Mouse (Mus musculus): ENCODE results near the gene Foxr1. TPM values are rescaled to one million over a fixed set of nuclear protein-coding genes. Genes with fewer than 3 reads are reported as not detected.

Gene Foxr1
- total RNA-seq (2023), result not detected

GRCm38 (mm10) chr9:44440961-44441360 is at the start of gene Foxr1:
Gene Foxr1, minus strand, starts transcription at chr9:44441136.

GRCm38 (mm10) chr9:44482552-44482951 is 41.6 kb upstream of the Foxr1 start, which contains the start of gene Bcl9l:
Gene Bcl9l, plus strand, starts transcription at chr9:44482825.

GRCm38 (mm10) chr9:44454891-44455220 is 13.9 kb upstream of the Foxr1 start, which contains the start of gene Upk2:
Gene Upk2, minus strand, starts transcription at chr9:44454976.

GRCm38 (mm10) chr9:44418519-44419385 is 22.2 kb downstream of the Foxr1 start, which contains the start of gene Ccdc84:
Gene Ccdc84, minus strand, starts transcription at chr9:44418569.

GRCm38 (mm10) chr9:44406906-44407751 is 33.8 kb downstream of the Foxr1 start, which contains the start of the genes Rps25 and Trappc4:
Gene Rps25, plus strand, starts transcription at chr9:44407139.
Gene Trappc4, minus strand, starts transcription at chr9:44407600.

GRCm38 (mm10) chr9:44396684-44397411 is 44.1 kb downstream of the Foxr1 start, which contains the start of gene Slc37a4:
Gene Slc37a4, plus strand, starts transcription at chr9:44396852.

Other genes with a start within 250 kb of the Foxr1 start
- gene Cbl, start 207.1 kb downstream of the Foxr1 start, total RNA-seq (2023), result 176 TPM
- gene Ccdc153, start 200.5 kb downstream of the Foxr1 start, total RNA-seq (2023), result not detected
- not detected for gene Pdzd3, start 189.7 kb downstream of the Foxr1 start, total RNA-seq (2023)
- 5.8 TPM for gene Nlrx1, start 172.5 kb downstream of the Foxr1 start, total RNA-seq (2023)
- 0.53 TPM for gene Abcg4, start 152.5 kb downstream of the Foxr1 start, total RNA-seq (2023)
- 44.8 TPM for gene Hinfp, start 135.5 kb downstream of the Foxr1 start, total RNA-seq (2023)
- 25.9 TPM for gene C2cd2l, start 120.9 kb downstream of the Foxr1 start, total RNA-seq (2023)
- gene Dpagt1, start 115.1 kb downstream of the Foxr1 start, total RNA-seq (2023), result 7.2 TPM
- gene H2afx, start 106.4 kb downstream of the Foxr1 start, total RNA-seq (2023), result 44.3 TPM
- gene Hmbs, start 96.9 kb downstream of the Foxr1 start, total RNA-seq (2023), result 11.2 TPM
- 56.4 TPM for gene Vps11, start 79.5 kb downstream of the Foxr1 start, total RNA-seq (2023)
- gene Hyou1, start 61.6 kb downstream of the Foxr1 start, total RNA-seq (2023), result 64.4 TPM
- gene Slc37a4, start 44.3 kb downstream of the Foxr1 start, total RNA-seq (2023), result 16.9 TPM
- gene Rps25, start 34.0 kb downstream of the Foxr1 start, total RNA-seq (2023), result 2,873 TPM
- 41.6 TPM for gene Trappc4, start 33.5 kb downstream of the Foxr1 start, total RNA-seq (2023)
- gene Ccdc84, start 22.6 kb downstream of the Foxr1 start, total RNA-seq (2023), result 44.1 TPM
- gene Upk2, start 13.8 kb upstream of the Foxr1 start, total RNA-seq (2023), result not detected
- 176 TPM for gene Bcl9l, start 41.7 kb upstream of the Foxr1 start, total RNA-seq (2023)
- 15.1 TPM for gene Cxcr5, start 120.7 kb upstream of the Foxr1 start, total RNA-seq (2023)
- gene Ddx6, start 163.8 kb upstream of the Foxr1 start, total RNA-seq (2023), result 223 TPM
- not detected for gene Treh, start 232.1 kb upstream of the Foxr1 start, total RNA-seq (2023)